In genomic region chr8:20010947-20011346, GRCm38 (mm10) we compare ENCODE assay signal across 8 mouse cellular contexts.
DNase-seq lines count a peak whose midpoint lies in the region; ATAC-seq and TF ChIP-seq lines count a peak whose summit lies in the region.
"Not testable (repeated sequence)": the region's sequence is repeated elsewhere in the genome, so short reads cannot be mapped to it uniquely, and the experiment has no call there.

No protein-coding gene starts in this region.

- DNase-seq in CD4-positive helper T cell, adult 2 months (ENCODE audit: low read depth, low spot score), result peak; percentile 7
- DNase-seq in MEL (ENCODE audit: low read depth, low spot score), result peak; percentile 21
- DNase-seq in brain, embryonic 14.5 days (ENCODE audit: low read depth), result peak; percentile 0
- DNase-seq in embryonic facial prominence, embryonic 11.5 days (ENCODE audit: low spot score), result peak; percentile 3
- DNase-seq in hindbrain, postnatal 0 days (ENCODE audit: low spot score); left cerebral cortex, adult 2 months (ENCODE audit: extremely low spot score in 1 of 2, low spot score in 2 of 2): not testable (repeated sequence)
- DNase-seq in mesoderm, embryonic 11.5 days (ENCODE audit: low read depth, low spot score), result peak; percentile 11
- peak; percentile 3 for DNase-seq in splenic B cell, adult 2 months (ENCODE audit: low read depth, low spot score)

- intact Hi-C loops in left cerebral cortex, adult 2 months (cut with DNase I), result loop anchor here (5.0 kb wide), 1 partner anchor 34 kb away; no protein-coding TSS in a partner anchor

- not testable (repeated sequence) for TF ChIP-seq POLR2A in MEL (IDR thresholded peaks at IDR 0.05; ENCODE audit: control insufficient read depth in 1 of 2, insufficient read depth in 1 of 2, low read depth in 1 of 2, low read length in 2 of 2, poor library complexity in 1 of 2); brain, embryonic 14.5 days (IDR thresholded peaks at IDR 0.05; ENCODE audit: borderline replicate concordance, extremely low read depth, insufficient read depth, insufficient read length, poor library complexity, severe bottlenecking)

- not testable (repeated sequence) for H3K27me3 ChIP-seq in MEL (ENCODE audit: control insufficient read depth in 1 of 2, insufficient read depth in 2 of 2, low read length in 2 of 2); embryonic facial prominence, embryonic 11.5 days (ENCODE audit: control insufficient read depth, insufficient read depth, low read length); hindbrain, postnatal 0 days (ENCODE audit: insufficient read depth, low read length); splenic B cell, adult 2 months (ENCODE audit: control insufficient read depth, insufficient read depth, low read length, poor library complexity, severe bottlenecking)

- peak in 2 of 3 experiments; percentile 26 to 33; a peak in 4 of 6 replicates for TF ChIP-seq CTCF in MEL (IDR thresholded peaks at IDR 0.05 in 2 of 3, conservative IDR thresholded peaks at IDR 0.05 in 1 of 3; ENCODE audit: control insufficient read depth in 1 of 3, insufficient read depth in 1 of 3, low read depth in 2 of 3, low read length in 3 of 3, poor library complexity in 1 of 3, severe bottlenecking in 1 of 3)
- TF ChIP-seq CTCF in brain, embryonic 14.5 days (IDR thresholded peaks at IDR 0.05; ENCODE audit: borderline replicate concordance, extremely low read depth, insufficient read depth, insufficient read length), result not testable (repeated sequence)
- TF ChIP-seq CTCF in hindbrain, postnatal 0 days (IDR thresholded peaks at IDR 0.05; ENCODE audit: low read depth), result peak; percentile 23
- peak; percentile 51 for TF ChIP-seq CTCF in left cerebral cortex, adult 2 months (IDR thresholded peaks at IDR 0.05)

- H3K9ac ChIP-seq in MEL (ENCODE audit: control insufficient read depth, low read depth, low read length, poor library complexity, severe bottlenecking); embryonic facial prominence, embryonic 11.5 days (replicated peaks; ENCODE audit: low read length); hindbrain, postnatal 0 days (replicated peaks; ENCODE audit: low read length): not testable (repeated sequence)

- not testable (repeated sequence) for ATAC-seq in embryonic facial prominence, embryonic 11.5 days (replicated peaks; ENCODE audit: insufficient number of reproducible peaks, low FRiP score, low TSS enrichment, low read depth); hindbrain, postnatal 0 days

- TF ChIP-seq EP300 in MEL (IDR thresholded peaks at IDR 0.05; ENCODE audit: low read depth in 1 of 2, low read length in 2 of 2), result not testable (repeated sequence)

- not testable (repeated sequence) for H3K4me2 ChIP-seq in embryonic facial prominence, embryonic 11.5 days (ENCODE audit: low read depth, low read length); hindbrain, postnatal 0 days (ENCODE audit: low read depth, low read length)

- H3K27ac ChIP-seq in MEL (ENCODE audit: control insufficient read depth, low read depth, low read length); embryonic facial prominence, embryonic 11.5 days (replicated peaks; ENCODE audit: low read depth, low read length); hindbrain, postnatal 0 days; left cerebral cortex, adult 2 months: not testable (repeated sequence)

- not testable (repeated sequence) for H3K9me3 ChIP-seq in MEL (replicated peaks; ENCODE audit: insufficient read depth, low read length); embryonic facial prominence, embryonic 11.5 days (replicated peaks; ENCODE audit: control insufficient read depth, low read length); hindbrain, postnatal 0 days (ENCODE audit: low read length)

- H3K79me2 ChIP-seq in MEL (ENCODE audit: control insufficient read depth, insufficient read depth, low read length, poor library complexity), result not testable (repeated sequence)

- H3K4me1 ChIP-seq in MEL (ENCODE audit: control insufficient read depth in 1 of 2, insufficient read depth in 2 of 2, low read length in 2 of 2); embryonic facial prominence, embryonic 11.5 days (ENCODE audit: control insufficient read depth, insufficient read depth, low read length); hindbrain, postnatal 0 days (ENCODE audit: insufficient read depth, low read length): not testable (repeated sequence)

- 68% methylated on average over 8 of the region's 8 CpGs for WGBS in embryonic facial prominence, embryonic 11.5 days
- 76% methylated on average over 8 of the region's 8 CpGs for WGBS in hindbrain, postnatal 0 days

- H3K36me3 ChIP-seq in MEL (ENCODE audit: control insufficient read depth in 1 of 2, insufficient read depth in 2 of 2, low read length in 2 of 2); embryonic facial prominence, embryonic 11.5 days (replicated peaks; ENCODE audit: control insufficient read depth, insufficient read depth, low read depth, low read length); hindbrain, postnatal 0 days (ENCODE audit: insufficient read depth, low read length); splenic B cell, adult 2 months (ENCODE audit: control insufficient read depth, insufficient read depth, low read length, poor library complexity, severe bottlenecking): not testable (repeated sequence)

- H3K4me3 ChIP-seq in MEL (ENCODE audit: control insufficient read depth in 1 of 2, insufficient read depth in 1 of 2, low read depth in 2 of 2, low read length in 2 of 2); embryonic facial prominence, embryonic 11.5 days (ENCODE audit: low read depth, low read length); hindbrain, postnatal 0 days (ENCODE audit: low read length); left cerebral cortex, adult 2 months: not testable (repeated sequence)

- not testable (repeated sequence) for TF ChIP-seq RAD21 in MEL (IDR thresholded peaks at IDR 0.05; ENCODE audit: low read depth, low read length)

TF ChIP-seq in MEL, 35 proteins besides CTCF, POLR2A, EP300 and RAD21:
- TF ChIP-seq SMC3 (IDR thresholded peaks at IDR 0.05; ENCODE audit: low read depth, low read length), result 0 out of 2 replicates have a peak, but pooled peaks have one; percentile 5
